Mouse (Mus musculus): Measurements from ENCODE around the gene Gprasp2. TPM values are rescaled to one million over a fixed set of nuclear protein-coding genes. Genes with fewer than 3 reads are reported as not detected.

Gene Gprasp2
- polyA plus RNA-seq, 1 experiment = 0.58 TPM

GRCm38 (mm10) chrX:135885411-135886233, 46.8 kb downstream of the Gprasp2 start:
- Histone ChIP-seq H3K36me3 (ENCODE audit: control insufficient read depth, insufficient read depth, low read length) (no peaks in the 10 kb centered on the region), H3K4me1 (ENCODE audit: control insufficient read depth, insufficient read depth, insufficient read length, low read length) (peaks cover 2% of the 10 kb centered on the region; the same call in 1 of the 2 replicates), H3K27me3 (ENCODE audit: control insufficient read depth, insufficient read depth, low read length) (no peaks in the 10 kb centered on the region), H3K4me3 (ENCODE audit: low read depth, low read length) (peak overlapping the region; percentile 92), H3K27ac (ENCODE audit: insufficient read depth, low read depth, low read length) (no peak overlapping the region)
- no peak for TF ChIP-seq POLR2A (IDR thresholded peaks at IDR 0.05; ENCODE audit: low read depth, low read length)
- TF ChIP-seq CTCF (IDR thresholded peaks at IDR 0.05; ENCODE audit: extremely low read depth, insufficient read length, insufficient replicate concordance, low read depth, low read length) = no peak
- 19% methylated on average over 41 of the region's 41 CpGs for WGBS

DNA sequence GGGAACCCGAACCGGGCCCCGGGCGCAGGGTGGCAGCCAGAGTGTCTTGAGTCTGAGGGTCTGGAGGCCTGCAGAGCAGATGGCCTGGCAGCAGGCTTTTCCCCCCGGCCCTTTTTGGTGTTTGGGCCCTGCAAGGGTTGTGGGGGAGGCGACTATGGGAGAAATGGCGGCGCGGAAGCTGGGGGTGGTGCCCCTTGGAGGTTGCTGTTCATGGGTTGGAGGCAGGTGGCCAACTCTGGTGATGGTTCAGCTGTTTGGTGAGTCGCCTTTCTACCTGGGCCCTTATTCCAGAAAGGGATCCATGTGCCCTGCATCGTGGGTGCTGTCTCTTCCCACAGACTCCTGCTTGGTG, 47.4 kb downstream of the Gprasp2 start:
- no peak for TF ChIP-seq POLR2A (IDR thresholded peaks at IDR 0.05; ENCODE audit: low read depth, low read length)
- no peak for TF ChIP-seq CTCF (IDR thresholded peaks at IDR 0.05; ENCODE audit: extremely low read depth, insufficient read length, insufficient replicate concordance, low read depth, low read length)
- WGBS = 13% methylated on average over 11 of the region's 11 CpGs
- Histone ChIP-seq H3K27me3 (ENCODE audit: control insufficient read depth, insufficient read depth, low read length) (no peaks in the 10 kb centered on the region), H3K4me1 (ENCODE audit: control insufficient read depth, insufficient read depth, insufficient read length, low read length) (peaks cover 2% of the 10 kb centered on the region; the same call in 1 of the 2 replicates), H3K36me3 (ENCODE audit: control insufficient read depth, insufficient read depth, low read length) (no peaks in the 10 kb centered on the region), H3K27ac (ENCODE audit: insufficient read depth, low read depth, low read length) (no peak overlapping the region), H3K4me3 (ENCODE audit: low read depth, low read length) (peak overlapping the region; percentile 92)

Other genes starting within 250 kb of the Gprasp2 start
- 0.25 and 0.43 TPM in 2 replicates for gene Nxf7, start 240.3 kb upstream of the Gprasp2 start, polyA plus RNA-seq (2012; rRNA removed)
- gene Prame, start 211.3 kb upstream of the Gprasp2 start, polyA plus RNA-seq (2012; rRNA removed) = not detected in 2 replicates
- not detected in 2 replicates for gene Tcp11x2, start 145.2 kb upstream of the Gprasp2 start, polyA plus RNA-seq (2012; rRNA removed)
- gene Tmsb15a, start 113.8 kb upstream of the Gprasp2 start, polyA plus RNA-seq (2012; rRNA removed) = not detected in 2 replicates
- gene Armcx5, start 96.3 kb upstream of the Gprasp2 start, polyA plus RNA-seq (2012; rRNA removed) = 0.13 TPM in 1 of 2 replicates, not detected in the other
- 1.4 and 2.6 TPM in 2 replicates for gene Gprasp1, start 96.3 kb upstream of the Gprasp2 start, polyA plus RNA-seq (2012; rRNA removed)
- gene Bhlhb9, start 41.4 kb upstream of the Gprasp2 start, polyA plus RNA-seq (2012; rRNA removed) = 0.13 and 0.52 TPM in 2 replicates
- gene Arxes2, start 154.8 kb downstream of the Gprasp2 start, polyA plus RNA-seq (2012; rRNA removed) = 0.51 and 0.57 TPM in 2 replicates
- 0.18 TPM in 1 of 2 replicates, not detected in the other for gene Arxes1, start 194.3 kb downstream of the Gprasp2 start, polyA plus RNA-seq (2012; rRNA removed)
- gene Bex2, start 229.2 kb downstream of the Gprasp2 start, polyA plus RNA-seq (2012; rRNA removed) = 0.52 and 0.72 TPM in 2 replicates
- gene Nxf3, start 246.2 kb downstream of the Gprasp2 start, polyA plus RNA-seq (2012; rRNA removed) = not detected in 2 replicates

Data from small intestine, adult 2 months (tissue).